Mouse (Mus musculus): Measurements from ENCODE around the gene Crybg2. TPM values are rescaled to one million over a fixed set of nuclear protein-coding genes. Genes with fewer than 3 reads are reported as not detected.

Crybg2 gene
- polyA plus RNA-seq (2014; fragmentation: Nextera tagmentation; extraction: Ambion mirVana): 0.89 and 0.98 TPM in 2 replicates

DNA sequence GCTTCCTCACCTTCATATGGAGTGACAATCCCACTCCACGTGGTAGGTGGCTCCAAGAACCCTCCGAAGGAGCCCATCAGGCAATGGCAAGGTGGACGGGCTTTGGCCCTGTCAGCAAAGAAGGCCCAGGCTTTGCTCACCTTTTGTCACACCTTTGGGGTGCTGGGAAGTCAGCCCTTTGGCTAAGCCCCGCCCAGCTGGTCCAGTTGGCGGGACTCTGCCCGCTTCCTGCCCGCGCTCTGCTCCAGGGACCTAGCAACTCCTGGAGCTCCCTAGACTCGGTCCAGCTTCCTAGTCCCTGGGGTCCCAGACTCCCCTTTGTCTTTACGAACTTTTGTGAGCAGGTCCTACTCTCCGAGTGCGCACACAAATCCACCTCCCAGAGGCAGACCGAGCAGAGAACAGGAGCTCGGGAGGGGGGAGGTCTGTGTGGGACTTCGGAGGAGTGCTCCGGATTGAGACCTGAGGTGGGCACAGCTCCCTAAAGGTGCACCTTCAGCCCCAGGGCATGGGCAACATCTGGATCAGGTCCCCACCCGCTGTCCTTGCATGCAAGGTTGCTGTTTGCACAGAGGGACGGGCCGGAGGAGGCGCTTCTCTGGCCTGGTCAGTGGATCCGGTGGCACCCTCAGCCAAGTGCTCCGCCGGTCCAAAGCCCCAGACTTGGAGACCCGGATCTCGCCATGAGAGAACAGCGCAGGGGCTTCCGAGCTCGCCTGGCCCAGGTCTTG is at the start of gene Crybg2:
TSS of gene Crybg2 (plus strand) at position 681 of the 731 bp plus-strand sequence.
- Histone ChIP-seq H3K9me3 (ENCODE audit: control insufficient read depth, low read length) (no peaks in the 10 kb centered on the region), H3K4me1 (ENCODE audit: control insufficient read depth, insufficient read depth, low read length) (peaks cover 2% of the 10 kb centered on the region; the same call in 1 of the 2 replicates), H3K4me2 (no peak within 1 kb of the TSS), H3K36me3 (ENCODE audit: control insufficient read depth, insufficient read depth, low read length) (no peaks in the 10 kb centered on the region), H3K4me3 (ENCODE audit: low read depth, low read length) (no peak within 1 kb of the TSS), H3K27ac (ENCODE audit: low read depth, low read length) (no peak within 1 kb of the TSS), H3K9ac (ENCODE audit: low read length) (no peak within 1 kb of the TSS), H3K27me3 (ENCODE audit: control insufficient read depth, insufficient read depth, low read length) (peaks cover 2% of the 10 kb centered on the region)
- DNase-seq (ENCODE audit: low spot score, missing footprints) (peak; percentile 59), ATAC-seq (ENCODE audit: low FRiP score) (no peak)
- WGBS: 52% methylated on average over 28 of the region's 28 CpGs

DNA sequence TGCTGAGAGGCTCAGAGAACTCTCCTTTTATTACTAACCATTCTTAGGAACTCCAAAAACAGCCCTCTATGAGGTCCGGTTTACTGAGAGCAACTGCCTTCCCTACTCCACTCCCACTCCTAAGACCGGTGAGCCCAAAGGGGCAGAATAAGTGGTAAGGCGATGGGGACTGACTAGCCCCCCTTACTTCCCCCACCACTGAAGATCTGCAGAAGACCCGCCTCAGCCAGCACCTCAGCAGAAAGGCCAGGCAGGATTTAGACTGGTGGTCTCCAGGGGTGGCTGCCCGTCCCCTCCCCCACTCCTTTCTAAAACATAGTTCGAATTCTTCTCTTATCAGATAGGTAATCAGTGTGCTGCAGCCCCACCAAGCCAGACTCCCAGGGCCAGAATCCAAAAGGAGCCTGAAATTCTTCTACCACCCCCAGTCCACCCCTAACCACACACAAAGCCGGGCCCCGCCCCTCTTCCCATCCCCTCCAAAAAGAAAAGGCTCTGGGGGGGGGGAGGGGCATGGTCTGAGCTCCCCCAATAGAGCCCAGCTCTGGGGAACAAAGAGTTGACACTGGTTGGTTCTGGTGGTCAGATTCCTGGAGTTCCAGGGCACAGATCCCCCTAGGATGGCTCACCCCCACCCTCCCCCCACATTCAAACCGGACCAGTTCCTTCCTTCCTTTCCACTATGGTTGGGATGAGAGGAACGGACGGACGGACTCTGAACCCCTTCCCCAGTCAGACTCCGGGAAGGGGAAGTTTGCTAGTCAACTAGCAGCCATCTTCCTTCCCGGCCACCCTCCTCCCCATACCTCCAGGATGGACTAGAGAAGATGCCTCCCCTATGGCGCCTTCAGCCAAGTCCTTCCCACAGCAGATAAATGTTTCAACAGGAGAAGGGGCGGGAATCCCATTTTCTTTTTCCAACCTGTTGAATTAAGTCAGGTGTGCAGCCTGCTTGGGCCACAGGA is 48.9 kb upstream of the Crybg2 start:
- no peaks in the 10 kb centered on the region for H3K27me3 ChIP-seq (ENCODE audit: control insufficient read depth, insufficient read depth, low read length)
- H3K9ac ChIP-seq (ENCODE audit: low read length): peak overlapping the region; percentile 41
- peak; percentile 72 for ATAC-seq (ENCODE audit: low FRiP score)
- H3K27ac ChIP-seq (ENCODE audit: low read depth, low read length): peak overlapping the region; percentile 30; the same call in 1 of the 2 replicates
- no peaks in the 10 kb centered on the region for H3K36me3 ChIP-seq (ENCODE audit: control insufficient read depth, insufficient read depth, low read length)
- H3K4me2 ChIP-seq: peak overlapping the region; percentile 38
- 0 out of 2 replicates have a peak overlapping the region, but pooled peaks have one; percentile 2 for H3K4me3 ChIP-seq (ENCODE audit: low read depth, low read length)
- DNase-seq (ENCODE audit: low spot score, missing footprints): peak; percentile 91
- peaks cover 47% of the 10 kb centered on the region for H3K4me1 ChIP-seq (ENCODE audit: control insufficient read depth, insufficient read depth, low read length)
- no peaks in the 10 kb centered on the region for H3K9me3 ChIP-seq (ENCODE audit: control insufficient read depth, low read length)
- WGBS: 3% methylated on average over 15 of the region's 16 CpGs

- Histone ChIP-seq H3K36me3 (ENCODE audit: control insufficient read depth, insufficient read depth, low read length) (no peaks in the 10 kb centered on the region), H3K9ac (ENCODE audit: low read length) (no peak overlapping the region; the same call in 1 of the 2 replicates), H3K4me1 (ENCODE audit: control insufficient read depth, insufficient read depth, low read length) (peaks cover 59% of the 10 kb centered on the region), H3K27ac (ENCODE audit: low read depth, low read length) (no peak overlapping the region), H3K9me3 (ENCODE audit: control insufficient read depth, low read length) (no peaks in the 10 kb centered on the region), H3K27me3 (ENCODE audit: control insufficient read depth, insufficient read depth, low read length) (no peaks in the 10 kb centered on the region), H3K4me2 (no peak overlapping the region), H3K4me3 (ENCODE audit: low read depth, low read length) (no peak overlapping the region)
- 40% methylated on average over 12 of the region's 12 CpGs for WGBS
- ATAC-seq (ENCODE audit: low FRiP score) (peak; percentile 36; the same call in 1 of the 2 replicates), DNase-seq (ENCODE audit: low spot score, missing footprints) (peak; percentile 90)
These were observed 47.6 kb upstream of the Crybg2 start for GRCm38 (mm10) chr4:134012858-134013528.

DNA sequence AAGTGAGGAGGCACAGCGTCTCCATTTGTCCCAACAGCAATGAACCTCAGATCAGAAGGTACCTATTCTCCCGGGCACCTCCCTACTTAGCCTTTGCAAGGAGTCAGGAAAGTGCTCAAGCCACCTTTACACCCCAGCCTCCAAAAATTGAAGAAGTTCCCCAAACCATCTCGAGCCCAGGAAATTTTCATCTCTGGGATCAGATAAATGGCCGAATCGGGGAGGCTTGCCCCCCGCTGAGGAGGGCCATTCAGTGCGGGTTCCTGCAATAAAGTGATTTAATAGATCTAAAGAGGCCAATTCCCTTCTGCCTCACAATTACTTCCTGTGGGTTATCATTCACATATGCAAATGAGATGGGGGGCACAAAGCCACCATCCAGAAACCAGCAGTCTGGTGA is 44.4 kb upstream of the Crybg2 start:
- no peak for ATAC-seq (ENCODE audit: low FRiP score)
- H3K4me2 ChIP-seq: peak overlapping the region; percentile 80
- WGBS: 3% methylated on average over 7 of the region's 7 CpGs
- H3K27me3 ChIP-seq (ENCODE audit: control insufficient read depth, insufficient read depth, low read length): no peaks in the 10 kb centered on the region
- H3K9ac ChIP-seq (ENCODE audit: low read length): peak overlapping the region; percentile 71
- peak overlapping the region; percentile 52; the same call in 1 of the 2 replicates for H3K27ac ChIP-seq (ENCODE audit: low read depth, low read length)
- peak; percentile 89 for DNase-seq (ENCODE audit: low spot score, missing footprints)
- H3K36me3 ChIP-seq (ENCODE audit: control insufficient read depth, insufficient read depth, low read length): no peaks in the 10 kb centered on the region
- peaks cover 73% of the 10 kb centered on the region for H3K4me1 ChIP-seq (ENCODE audit: control insufficient read depth, insufficient read depth, low read length)
- H3K4me3 ChIP-seq (ENCODE audit: low read depth, low read length): peak overlapping the region; percentile 61
- no peaks in the 10 kb centered on the region for H3K9me3 ChIP-seq (ENCODE audit: control insufficient read depth, low read length)

DNA sequence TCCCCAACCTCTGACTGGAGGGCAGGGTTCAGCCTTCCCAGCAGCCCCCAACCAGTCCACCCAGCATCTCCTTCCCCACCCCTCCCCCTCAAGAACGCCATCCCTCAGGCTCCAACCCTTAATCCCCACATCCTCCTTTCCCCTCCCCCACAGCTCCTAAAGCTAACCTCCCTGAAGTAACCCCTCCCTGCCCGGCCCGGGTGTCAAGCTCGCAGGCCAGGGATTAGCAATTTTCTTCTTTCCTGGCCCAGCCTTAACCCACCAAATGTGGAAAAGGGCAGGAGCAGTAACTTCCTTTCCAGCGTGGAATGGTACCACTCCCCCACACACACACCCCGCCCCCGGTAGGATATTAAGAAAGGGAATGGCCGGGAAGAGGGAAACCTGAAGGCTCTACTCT is 43.8 kb upstream of the Crybg2 start:
- ATAC-seq (ENCODE audit: low FRiP score): no peak
- Histone ChIP-seq H3K4me3 (ENCODE audit: low read depth, low read length) (peak overlapping the region; percentile 61), H3K4me2 (peak overlapping the region; percentile 80), H3K9me3 (ENCODE audit: control insufficient read depth, low read length) (no peaks in the 10 kb centered on the region), H3K27ac (ENCODE audit: low read depth, low read length) (peak overlapping the region; percentile 83), H3K4me1 (ENCODE audit: control insufficient read depth, insufficient read depth, low read length) (peaks cover 68% of the 10 kb centered on the region), H3K36me3 (ENCODE audit: control insufficient read depth, insufficient read depth, low read length) (no peaks in the 10 kb centered on the region), H3K27me3 (ENCODE audit: control insufficient read depth, insufficient read depth, low read length) (no peaks in the 10 kb centered on the region), H3K9ac (ENCODE audit: low read length) (peak overlapping the region; percentile 71)
- peak; percentile 95 for DNase-seq (ENCODE audit: low spot score, missing footprints)
- 2% methylated on average over 8 of the region's 8 CpGs for whole genome bisulfite sequencing

- Histone ChIP-seq H3K4me2 (peak overlapping the region; percentile 80), H3K4me3 (ENCODE audit: low read depth, low read length) (peak overlapping the region; percentile 61), H3K27me3 (ENCODE audit: control insufficient read depth, insufficient read depth, low read length) (no peaks in the 10 kb centered on the region), H3K4me1 (ENCODE audit: control insufficient read depth, insufficient read depth, low read length) (peaks cover 62% of the 10 kb centered on the region), H3K27ac (ENCODE audit: low read depth, low read length) (peak overlapping the region; percentile 83), H3K9ac (ENCODE audit: low read length) (peak overlapping the region; percentile 71), H3K36me3 (ENCODE audit: control insufficient read depth, insufficient read depth, low read length) (no peaks in the 10 kb centered on the region), H3K9me3 (ENCODE audit: control insufficient read depth, low read length) (no peaks in the 10 kb centered on the region)
- under 1% methylated on average over 21 of the region's 21 CpGs for WGBS
- ATAC-seq (ENCODE audit: low FRiP score) (no peak), DNase-seq (ENCODE audit: low spot score, missing footprints) (peak; percentile 96)
These were observed 43.3 kb upstream of the Crybg2 start for GRCm38 (mm10) chr4:134017201-134017865.

- DNase-seq (ENCODE audit: low spot score, missing footprints): peak; percentile 95
- ATAC-seq (ENCODE audit: low FRiP score): peak; percentile 26; the same call in 1 of the 2 replicates
- Histone ChIP-seq H3K9me3 (ENCODE audit: control insufficient read depth, low read length) (no peaks in the 10 kb centered on the region), H3K4me1 (ENCODE audit: control insufficient read depth, insufficient read depth, low read length) (peaks cover 54% of the 10 kb centered on the region), H3K36me3 (ENCODE audit: control insufficient read depth, insufficient read depth, low read length) (no peaks in the 10 kb centered on the region), H3K27me3 (ENCODE audit: control insufficient read depth, insufficient read depth, low read length) (no peaks in the 10 kb centered on the region), H3K27ac (ENCODE audit: low read depth, low read length) (peak overlapping the region; percentile 83), H3K4me2 (peak overlapping the region; percentile 80), H3K4me3 (ENCODE audit: low read depth, low read length) (peak overlapping the region; percentile 61), H3K9ac (ENCODE audit: low read length) (peak overlapping the region; percentile 71)
- WGBS: under 1% methylated on average over 46 of the region's 46 CpGs
These were observed 42.4 kb upstream of the Crybg2 start for GRCm38 (mm10) chr4:134018038-134018778.

DNA sequence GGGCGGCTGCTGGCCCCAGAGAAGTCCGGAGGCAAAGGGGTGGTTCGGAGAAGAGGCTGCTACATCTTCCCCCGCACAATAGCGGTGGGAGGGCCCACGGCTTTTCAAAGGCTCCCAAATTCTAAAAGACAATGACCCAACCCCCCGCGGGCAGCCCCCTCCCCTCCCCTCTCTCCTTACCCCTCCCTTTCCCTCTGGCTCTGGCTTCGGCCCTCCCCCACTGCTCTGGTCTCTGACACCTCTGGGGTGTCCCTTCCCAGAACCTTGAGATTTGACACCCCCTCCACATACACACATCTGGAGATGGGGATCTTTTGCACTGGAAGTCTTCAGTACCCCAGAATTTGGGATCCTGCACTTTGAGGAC is 41.9 kb upstream of the Crybg2 start, which contains the start of gene Lin28a:
TSS of gene Lin28a (minus strand) at position 63 of the 367 bp plus-strand sequence.
- Histone ChIP-seq H3K4me3 (ENCODE audit: low read depth, low read length) (peak within 1 kb of the TSS; percentile 61), H3K36me3 (ENCODE audit: control insufficient read depth, insufficient read depth, low read length) (no peaks in the 10 kb centered on the region), H3K9ac (ENCODE audit: low read length) (peak within 1 kb of the TSS; percentile 71), H3K9me3 (ENCODE audit: control insufficient read depth, low read length) (no peaks in the 10 kb centered on the region), H3K27ac (ENCODE audit: low read depth, low read length) (peak within 1 kb of the TSS; percentile 86), H3K27me3 (ENCODE audit: control insufficient read depth, insufficient read depth, low read length) (no peaks in the 10 kb centered on the region), H3K4me2 (peak within 1 kb of the TSS; percentile 80), H3K4me1 (ENCODE audit: control insufficient read depth, insufficient read depth, low read length) (peaks cover 49% of the 10 kb centered on the region)
- DNase-seq (ENCODE audit: low spot score, missing footprints) (no peak), ATAC-seq (ENCODE audit: low FRiP score) (peak; percentile 52)
- 0% methylated on average over 9 of the region's 9 CpGs for WGBS
